Mouse (Mus musculus) brain, embryonic 14.5 days (tissue): Measurements from ENCODE around the gene Pnrc1.

Experiments
- CTCF ChIP-seq: fragments of 200-500 bp; IDR thresholded peaks from 2 replicates; pipeline ENCODE4 v1.5.1; 2012; ENCODE audit warnings: inconsistent platforms, mild to moderate bottlenecking, moderate library complexity, borderline replicate concordance; ENCODE audit not compliant: insufficient read depth, insufficient read length; ENCODE audit errors: extremely low read depth
- POLR2A ChIP-seq: fragments of 200-500 bp; IDR thresholded peaks from 2 replicates; pipeline ENCODE4 v1.6.1; 2012; ENCODE audit warnings: mild to moderate bottlenecking, inconsistent platforms, borderline replicate concordance; ENCODE audit not compliant: poor library complexity, insufficient read depth, insufficient read length, severe bottlenecking; ENCODE audit errors: extremely low read depth

DNA sequence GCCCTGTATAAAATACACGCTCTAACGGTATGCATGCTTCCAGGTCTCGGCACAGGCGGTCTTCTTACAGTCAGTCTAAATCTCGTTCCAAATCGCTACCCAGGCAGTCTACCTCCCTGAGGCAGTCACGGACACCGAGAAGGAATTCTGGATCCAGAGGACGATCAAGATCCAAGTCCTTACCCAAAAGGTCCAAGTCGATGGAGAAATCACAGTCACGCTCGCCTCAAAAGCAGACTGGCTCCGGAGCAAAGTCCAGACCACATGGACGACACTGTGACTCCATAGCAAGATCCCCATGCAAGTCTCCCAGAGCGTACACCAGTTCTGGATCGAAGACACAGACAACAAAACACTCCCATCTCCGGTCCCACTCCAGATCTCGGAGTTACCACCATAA is 59.1 kb downstream of the Pnrc1 start:
- no peak for TF ChIP-seq POLR2A
- TF ChIP-seq CTCF = no peak
